Mouse (Mus musculus): Measurements from ENCODE around the gene Pi4k2a. TPM values are rescaled to one million over a fixed set of nuclear protein-coding genes. Genes with fewer than 3 reads are reported as not detected.

Pi4k2a gene
- polyA plus RNA-seq, 1 experiment from 2014 or later, result 9.7 TPM

DNA sequence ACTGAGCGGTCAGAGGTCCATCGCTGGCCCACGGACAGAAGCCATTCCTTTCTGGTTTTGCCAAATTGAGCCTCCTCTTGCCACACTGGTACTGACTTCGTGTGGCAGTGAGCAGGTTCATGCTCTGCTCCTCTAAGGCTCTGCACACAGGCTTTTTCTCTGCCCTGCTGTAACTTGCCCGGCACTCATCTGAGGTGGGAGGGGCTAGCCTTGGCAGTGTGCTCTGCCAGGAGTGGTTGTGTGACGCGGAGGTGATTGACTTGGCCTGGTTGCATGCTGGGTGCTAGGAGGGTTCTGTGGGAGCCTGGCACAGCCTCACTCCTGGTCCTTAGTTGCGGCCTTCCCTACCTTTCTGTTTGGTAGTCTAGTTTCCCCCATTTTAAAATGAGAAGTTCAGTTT is 30.2 kb downstream of the Pi4k2a start:
- H3K4me2 ChIP-seq, result no peak overlapping the region
- H3K27ac ChIP-seq, result no peak overlapping the region
- no peaks in the 10 kb centered on the region for H3K27me3 ChIP-seq
- H3K4me3 ChIP-seq (replicated peaks), result no peak overlapping the region
- no peak for ATAC-seq (ENCODE audit: low read depth)
- WGBS (ENCODE audit: insufficient replicate concordance), result 83% methylated on average over 8 of the region's 8 CpGs
- H3K36me3 ChIP-seq, result peaks cover 61% of the 10 kb centered on the region
- H3K9ac ChIP-seq, result no peak overlapping the region
- no peak for DNase-seq
- peaks cover 8% of the 10 kb centered on the region; the same call in 1 of the 2 replicates for H3K4me1 ChIP-seq (replicated peaks)
- H3K9me3 ChIP-seq (replicated peaks), result no peaks in the 10 kb centered on the region

DNA sequence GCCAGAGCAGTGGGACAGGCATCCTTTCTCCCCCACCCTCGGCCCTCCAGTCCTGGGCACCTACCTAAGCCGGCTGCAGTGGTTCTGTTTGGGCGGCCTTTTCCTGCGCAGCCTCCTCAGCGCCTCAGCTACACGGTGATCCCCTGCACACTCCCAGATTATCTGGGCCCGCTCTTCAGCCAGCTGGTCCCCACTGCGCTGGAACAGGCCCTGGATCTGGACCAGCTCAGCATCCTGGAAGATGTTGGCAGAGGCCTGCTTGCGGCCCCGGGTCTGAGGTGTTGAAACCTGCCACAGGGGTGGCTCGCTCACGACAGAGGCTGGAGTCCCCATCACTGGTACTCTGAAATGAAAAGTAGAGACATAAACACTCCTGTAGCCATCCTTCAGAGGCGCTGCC is 34.4 kb downstream of the Pi4k2a start:
- no peaks in the 10 kb centered on the region for H3K27me3 ChIP-seq
- H3K4me1 ChIP-seq (replicated peaks), result peaks cover 41% of the 10 kb centered on the region
- H3K4me2 ChIP-seq, result no peak overlapping the region
- H3K9me3 ChIP-seq (replicated peaks), result no peaks in the 10 kb centered on the region
- H3K27ac ChIP-seq, result no peak overlapping the region
- no peak overlapping the region for H3K9ac ChIP-seq
- no peak for DNase-seq
- peaks cover 38% of the 10 kb centered on the region for H3K36me3 ChIP-seq
- 81% methylated on average over 13 of the region's 13 CpGs for WGBS (ENCODE audit: insufficient replicate concordance)
- no peak for ATAC-seq (ENCODE audit: low read depth)
- H3K4me3 ChIP-seq (replicated peaks), result no peak overlapping the region

DNA sequence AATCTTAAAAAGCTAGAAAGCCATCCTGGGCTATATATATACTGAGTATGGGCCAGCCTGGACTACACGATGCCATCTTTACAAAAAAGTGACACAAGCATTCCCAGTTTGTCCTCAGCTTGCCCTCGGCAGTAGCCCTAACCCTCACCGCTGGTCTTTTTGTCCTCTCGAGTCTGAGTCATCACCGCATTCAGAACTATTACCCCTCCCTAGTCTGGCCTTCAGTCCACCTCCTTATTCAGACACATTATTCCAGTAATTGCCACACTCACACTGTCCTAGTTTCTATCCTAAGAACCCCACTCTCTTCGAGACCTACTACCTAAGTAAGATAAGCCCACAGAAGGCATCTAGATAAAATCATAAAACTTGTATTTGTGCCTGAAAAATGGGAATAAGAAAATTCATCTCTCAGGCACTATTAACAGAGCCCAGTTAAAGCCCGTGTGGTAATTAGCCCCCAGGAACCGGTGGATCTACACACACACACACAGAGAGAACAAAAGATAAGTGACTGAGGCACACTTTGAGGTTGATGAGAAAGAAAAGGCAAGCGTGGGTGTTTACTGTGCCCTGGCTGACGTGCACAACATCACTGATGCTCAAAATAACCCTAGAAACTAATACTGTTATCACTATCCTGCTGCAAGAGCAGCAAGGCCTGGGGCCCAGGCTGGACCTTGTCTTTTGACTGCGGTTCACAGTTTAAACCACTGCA is 35.4 kb downstream of the Pi4k2a start:
- H3K4me1 ChIP-seq (replicated peaks), result peaks cover 49% of the 10 kb centered on the region
- no peak overlapping the region for H3K9ac ChIP-seq

DNA sequence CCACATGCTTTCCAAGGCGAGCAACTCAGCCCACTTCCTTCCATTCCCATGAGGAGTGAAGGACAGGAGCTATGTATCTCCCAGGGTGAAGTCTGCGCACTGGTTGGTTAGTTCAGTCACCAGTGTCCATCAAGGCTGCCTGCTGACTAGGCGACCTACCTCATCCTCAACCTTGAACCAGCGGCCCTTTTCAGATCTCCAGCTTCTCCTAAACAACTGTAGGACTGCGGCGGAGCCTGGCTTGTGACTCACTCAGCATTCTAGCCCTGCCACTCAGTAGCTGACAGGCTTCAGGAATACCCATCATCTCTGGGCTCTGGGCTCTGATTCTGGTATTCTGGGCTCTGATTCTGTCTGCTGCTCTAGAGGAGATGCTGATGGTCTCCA is 35.9 kb downstream of the Pi4k2a start:
- peaks cover 23% of the 10 kb centered on the region for H3K36me3 ChIP-seq
- H3K9ac ChIP-seq, result no peak overlapping the region
- H3K27me3 ChIP-seq, result no peaks in the 10 kb centered on the region
- DNase-seq (no peak), ATAC-seq (ENCODE audit: low read depth) (no peak)
- H3K4me3 ChIP-seq (replicated peaks), result no peak overlapping the region
- H3K4me1 ChIP-seq (replicated peaks), result peaks cover 49% of the 10 kb centered on the region
- no peaks in the 10 kb centered on the region for H3K9me3 ChIP-seq (replicated peaks)
- H3K4me2 ChIP-seq, result no peak overlapping the region
- 74% methylated on average over 6 of the region's 6 CpGs for WGBS (ENCODE audit: insufficient replicate concordance)
- no peak overlapping the region for H3K27ac ChIP-seq

More for the DNA sequence above, 35.4 kb downstream of the Pi4k2a start:
- Histone ChIP-seq H3K36me3 (peaks cover 29% of the 10 kb centered on the region), H3K4me3 (replicated peaks) (no peak overlapping the region), H3K27ac (no peak overlapping the region), H3K27me3 (no peaks in the 10 kb centered on the region), H3K9me3 (replicated peaks) (no peaks in the 10 kb centered on the region), H3K4me2 (no peak overlapping the region)
- DNase-seq (no peak), ATAC-seq (ENCODE audit: low read depth) (no peak)
- WGBS (ENCODE audit: insufficient replicate concordance), result 59% methylated on average over 11 of the region's 11 CpGs

DNA sequence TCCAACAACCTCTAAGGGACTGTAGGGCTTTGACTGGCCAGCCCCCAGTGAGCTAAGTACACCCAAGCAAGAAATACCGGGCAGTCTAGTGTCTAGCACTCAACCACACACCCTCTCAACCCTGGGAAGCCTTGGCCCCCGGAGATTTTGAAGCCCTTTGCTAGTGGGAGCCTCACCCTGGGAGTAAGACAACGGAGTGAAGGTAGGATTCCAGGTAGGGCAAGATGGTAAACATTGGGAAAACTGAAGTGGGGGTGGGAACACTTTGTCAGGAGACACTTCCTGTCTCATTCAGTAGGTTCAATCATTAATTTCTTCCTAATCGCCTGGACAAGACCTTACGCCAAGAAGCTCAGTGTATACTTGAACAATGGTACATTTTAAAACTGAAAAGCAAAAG is 36.8 kb downstream of the Pi4k2a start:
- no peak overlapping the region for H3K9ac ChIP-seq

DNA sequence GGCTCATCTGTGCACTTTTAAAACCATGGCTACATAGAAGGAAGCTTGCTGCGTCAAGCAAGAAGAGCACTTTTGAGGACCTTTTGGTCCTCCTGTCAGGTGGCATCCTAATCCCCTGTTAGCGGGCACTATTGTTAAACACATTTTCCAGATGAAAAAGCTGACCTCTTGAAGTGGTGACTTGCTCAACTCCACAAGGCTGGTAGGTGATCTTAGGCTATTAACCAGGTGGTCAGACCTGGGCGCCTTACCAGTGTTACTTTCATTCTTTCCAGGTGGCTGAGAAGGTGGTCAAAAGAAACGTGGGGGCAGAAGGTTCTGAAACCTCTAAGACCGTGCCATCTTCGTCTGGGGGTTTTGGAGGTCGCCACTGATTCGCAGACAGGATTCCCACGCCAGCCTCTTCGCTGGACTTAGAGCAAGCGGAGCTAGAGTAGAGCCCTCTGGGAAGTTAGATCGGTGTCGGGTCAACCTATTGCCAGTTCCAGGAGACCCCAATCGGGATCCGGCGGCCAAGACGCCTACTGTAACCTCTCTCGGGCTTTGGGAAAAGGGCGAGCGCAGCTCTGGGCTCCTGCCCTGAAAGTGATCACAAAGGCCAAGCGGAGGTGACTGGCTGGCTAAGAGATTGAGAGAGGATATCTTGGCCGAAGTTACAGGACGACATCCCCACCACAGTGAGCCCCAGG is 37.9 kb downstream of the Pi4k2a start:
- WGBS (ENCODE audit: insufficient replicate concordance), result 6% methylated on average over 23 of the region's 23 CpGs
- H3K9ac ChIP-seq, result peak overlapping the region; percentile 86
- H3K4me3 ChIP-seq (replicated peaks), result peak overlapping the region; percentile 75
- peaks cover 10% of the 10 kb centered on the region; the same call in 1 of the 2 replicates for H3K36me3 ChIP-seq
- no peaks in the 10 kb centered on the region for H3K27me3 ChIP-seq
- H3K4me2 ChIP-seq, result peak overlapping the region; percentile 100
- H3K9me3 ChIP-seq (replicated peaks), result no peaks in the 10 kb centered on the region
- peak overlapping the region; percentile 75 for H3K27ac ChIP-seq
- peaks cover 49% of the 10 kb centered on the region for H3K4me1 ChIP-seq (replicated peaks)
- ATAC-seq (ENCODE audit: low read depth) (no peak; the same call in 1 of the 2 replicates), DNase-seq (no peak)

More for the DNA sequence above, 36.8 kb downstream of the Pi4k2a start:
- Histone ChIP-seq H3K4me3 (replicated peaks) (0 out of 2 replicates have a peak overlapping the region, but pooled peaks have one; percentile 75), H3K9me3 (replicated peaks) (no peaks in the 10 kb centered on the region), H3K36me3 (peaks cover 17% of the 10 kb centered on the region), H3K27ac (no peak overlapping the region; the same call in 1 of the 2 replicates), H3K4me1 (replicated peaks) (peaks cover 49% of the 10 kb centered on the region), H3K4me2 (peak overlapping the region; percentile 100; the same call in 1 of the 2 replicates), H3K27me3 (no peaks in the 10 kb centered on the region)
- DNase-seq (no peak), ATAC-seq (ENCODE audit: low read depth) (no peak)
- 73% methylated on average over 5 of the region's 5 CpGs for WGBS (ENCODE audit: insufficient replicate concordance)

DNA sequence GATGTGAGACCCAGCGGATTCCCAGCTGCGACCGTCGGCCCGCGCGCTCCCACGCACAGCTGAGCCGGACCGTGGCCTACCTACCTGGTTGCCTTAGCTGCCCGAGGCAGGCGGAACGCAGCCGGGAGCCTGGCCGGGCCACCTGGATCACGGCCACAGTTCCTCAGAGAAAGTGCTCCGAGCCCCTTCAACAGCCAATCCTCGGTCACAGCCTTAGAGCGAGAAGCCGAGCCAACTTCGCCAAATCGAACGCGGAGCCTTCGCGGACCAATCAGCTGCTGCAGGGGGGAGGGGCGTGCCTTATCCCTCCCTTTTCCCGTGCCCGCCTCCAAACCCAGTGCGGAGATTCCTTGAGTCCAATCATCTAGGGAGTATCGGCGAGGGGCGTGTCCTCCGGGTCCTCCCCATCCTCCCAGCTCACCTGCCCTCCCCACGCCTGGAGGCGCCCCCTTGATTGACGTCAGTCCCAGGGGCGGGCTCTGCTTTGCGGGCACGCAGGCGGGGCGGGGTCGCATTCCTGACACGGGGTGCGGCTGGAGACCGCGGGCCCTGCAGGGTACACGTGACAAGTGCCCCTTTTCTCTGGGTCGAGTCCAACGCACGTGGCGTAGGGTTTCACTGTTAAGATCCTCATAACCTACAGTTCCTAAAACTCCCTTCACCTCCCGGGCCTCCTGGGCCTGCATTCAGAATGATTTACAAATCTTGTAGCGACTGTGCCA is 38.7 kb downstream of the Pi4k2a start, which contains the start of gene Avpi1:
Avpi1 (minus strand) TSS at position 273 of the 722 bp plus-strand sequence.
- Histone ChIP-seq H3K9ac (peak within 1 kb of the TSS; percentile 86), H3K27ac (peak within 1 kb of the TSS; percentile 75), H3K9me3 (replicated peaks) (no peaks in the 10 kb centered on the region), H3K36me3 (0 out of 2 replicates have a peak, but pooled peaks cover 3% of the 10 kb centered on the region), H3K4me2 (peak within 1 kb of the TSS; percentile 100), H3K4me1 (replicated peaks) (peaks cover 49% of the 10 kb centered on the region), H3K27me3 (no peaks in the 10 kb centered on the region), H3K4me3 (replicated peaks) (peak within 1 kb of the TSS; percentile 75)
- DNase-seq, result peak; percentile 96
- WGBS (ENCODE audit: insufficient replicate concordance), result under 1% methylated on average over 54 of the region's 54 CpGs
- peak; percentile 96 for ATAC-seq (ENCODE audit: low read depth)

DNA sequence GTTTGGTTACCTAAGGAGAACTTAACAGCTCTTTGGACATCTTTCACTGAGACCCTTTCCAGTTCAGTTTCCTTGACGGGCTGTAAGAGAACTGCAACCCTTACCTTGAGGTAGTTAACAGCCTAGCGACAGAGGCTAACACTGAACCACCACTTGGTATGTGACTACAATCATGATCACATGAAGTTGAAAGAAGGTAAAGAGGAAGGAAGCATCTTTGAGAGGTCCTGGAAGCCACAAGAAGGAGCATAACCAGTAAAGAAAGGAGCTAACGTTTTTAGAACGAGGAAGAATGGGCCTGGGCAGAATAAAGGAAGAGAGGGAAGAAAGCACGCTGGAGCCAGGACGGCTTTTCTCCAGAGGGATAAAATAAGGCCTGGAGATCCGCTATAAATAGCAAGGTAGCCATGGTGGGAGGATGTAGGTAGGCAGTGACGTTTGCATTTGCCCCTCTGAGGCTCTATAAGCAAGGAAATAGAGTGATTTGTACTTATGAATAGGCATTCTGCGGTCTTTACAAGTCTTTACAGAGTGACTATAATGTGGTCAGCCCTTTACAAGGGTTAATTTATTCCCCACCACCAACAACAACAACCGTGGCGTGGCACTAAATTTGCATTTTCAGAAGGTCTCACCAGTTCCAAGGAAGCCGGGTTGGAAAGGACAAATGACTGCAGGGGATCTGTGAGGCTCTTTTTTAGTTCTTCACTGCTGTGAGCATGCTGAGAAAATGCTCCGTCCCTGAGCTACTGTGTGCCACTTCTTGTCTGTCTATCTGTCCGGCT is 39.4 kb downstream of the Pi4k2a start:
- H3K9ac ChIP-seq, result peak overlapping the region; percentile 48
- peaks cover 57% of the 10 kb centered on the region for H3K4me1 ChIP-seq (replicated peaks)
- peak overlapping the region; percentile 61 for H3K27ac ChIP-seq
- H3K4me2 ChIP-seq, result peak overlapping the region; percentile 100
- H3K36me3 ChIP-seq, result no peaks in the 10 kb centered on the region
- H3K9me3 ChIP-seq (replicated peaks), result no peaks in the 10 kb centered on the region
- peak overlapping the region; percentile 75 for H3K4me3 ChIP-seq (replicated peaks)
- ATAC-seq (ENCODE audit: low read depth) (no peak), DNase-seq (no peak)
- no peaks in the 10 kb centered on the region for H3K27me3 ChIP-seq
- WGBS (ENCODE audit: insufficient replicate concordance), result 35% methylated on average over 14 of the region's 14 CpGs

DNA sequence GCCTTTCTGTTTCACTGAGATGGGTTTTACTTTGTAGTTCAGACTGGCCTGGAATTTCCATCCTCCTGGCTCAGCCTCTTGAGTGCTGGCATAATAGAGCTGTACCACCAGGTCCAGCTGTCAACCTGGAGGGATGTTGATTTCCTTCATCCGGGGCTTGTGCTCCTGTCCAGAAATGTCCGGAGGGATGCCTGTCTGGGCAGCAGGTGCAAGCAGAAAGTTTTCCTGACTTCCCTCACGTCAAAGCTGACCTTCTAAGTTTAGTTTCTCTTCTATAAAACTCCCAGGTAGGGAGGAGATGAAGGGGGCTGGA is 40.0 kb downstream of the Pi4k2a start:
- no peak for ATAC-seq (ENCODE audit: low read depth)
- no peak overlapping the region for H3K9ac ChIP-seq
- no peak overlapping the region for H3K27ac ChIP-seq
- no peaks in the 10 kb centered on the region for H3K27me3 ChIP-seq
- H3K9me3 ChIP-seq (replicated peaks), result no peaks in the 10 kb centered on the region
- peaks cover 62% of the 10 kb centered on the region for H3K4me1 ChIP-seq (replicated peaks)
- H3K4me2 ChIP-seq, result 0 out of 2 replicates have a peak overlapping the region, but pooled peaks have one; percentile 100
- no peaks in the 10 kb centered on the region for H3K36me3 ChIP-seq
- 73% methylated on average over 3 of the region's 3 CpGs for WGBS (ENCODE audit: insufficient replicate concordance)
- DNase-seq, result no peak
- H3K4me3 ChIP-seq (replicated peaks), result no peak overlapping the region

DNA sequence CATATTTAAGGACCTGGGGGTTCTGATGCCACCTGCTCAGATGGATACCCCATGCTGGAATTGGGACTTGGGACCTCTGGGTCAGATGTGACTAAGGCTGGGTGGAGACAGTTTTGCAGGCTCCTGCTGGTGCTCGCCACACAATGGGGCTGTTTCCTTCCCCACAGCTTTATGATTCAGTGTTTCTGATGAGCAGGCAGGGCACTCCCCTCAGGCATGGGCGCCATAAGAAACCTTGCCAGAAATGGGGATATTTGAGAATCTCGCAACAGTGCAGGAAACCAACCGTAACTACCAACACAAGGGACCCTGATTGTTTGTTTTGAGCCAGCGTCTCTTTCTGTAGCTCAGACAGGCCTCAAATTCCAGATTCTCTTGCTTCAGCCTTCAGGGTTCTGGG is 40.8 kb downstream of the Pi4k2a start:
- WGBS (ENCODE audit: insufficient replicate concordance), result 63% methylated on average over 5 of the region's 5 CpGs

More for the DNA sequence above, 40.8 kb downstream of the Pi4k2a start:
- H3K27me3 ChIP-seq, result no peaks in the 10 kb centered on the region
- ATAC-seq (ENCODE audit: low read depth), result no peak
- no peak overlapping the region for H3K4me3 ChIP-seq (replicated peaks)
- H3K36me3 ChIP-seq, result no peaks in the 10 kb centered on the region
- peaks cover 64% of the 10 kb centered on the region for H3K4me1 ChIP-seq (replicated peaks)
- H3K9ac ChIP-seq, result no peak overlapping the region
- H3K27ac ChIP-seq, result no peak overlapping the region
- DNase-seq, result no peak
- H3K4me2 ChIP-seq, result no peak overlapping the region
- H3K9me3 ChIP-seq (replicated peaks), result no peaks in the 10 kb centered on the region

Measured in liver, embryonic 13.5 days (tissue).